Mouse (Mus musculus) left cerebral cortex, adult 2 months (tissue): ENCODE measurements around the gene Suv39h1. TPM values are rescaled to one million over a fixed set of nuclear protein-coding genes. Genes with fewer than 3 reads are reported as not detected.
"Not testable (repeated sequence)": the region's sequence is repeated elsewhere in the genome, so short reads cannot be mapped to it uniquely, and the experiment has no call there.

Experiments used
- DNase-seq, 2 experiments: peaks; one replicate each; pipeline ENCODE4 v3.0.0; 2021 to 2022; ENCODE audit warnings: low spot score in 2 of 2, mixed read lengths in 1 of 2; ENCODE audit errors: extremely low spot score in 1 of 2
- H3K27ac ChIP-seq: fragments of 200-600 bp; 2 replicates; pipeline ENCODE4 v1.8.1; 2022
- H3K4me3 ChIP-seq: fragments of 200-600 bp; 2 replicates; pipeline ENCODE4 v1.8.1; 2022
- CTCF ChIP-seq: fragments of 200-600 bp; IDR thresholded peaks from 2 replicates; pipeline ENCODE4 v1.8.1; 2022; ENCODE audit warnings: antibody characterized with exemption, mild to moderate bottlenecking, moderate library complexity
- intact Hi-C: fragments of 180-260 bp; cut with DNase I; formaldehyde crosslinking; loops from one replicate; pipeline ENCODE4 v1.15.1; 2025
- total RNA-seq, 2 experiments: library from RNA; stranded (reverse); gene quantifications; 2 replicates each; pipeline ENCODE4 v1.2.3; 2021

Gene Suv39h1
- total RNA-seq, 2 experiments from 2014 or later, result 22.5 to 27.1 TPM

DNA sequence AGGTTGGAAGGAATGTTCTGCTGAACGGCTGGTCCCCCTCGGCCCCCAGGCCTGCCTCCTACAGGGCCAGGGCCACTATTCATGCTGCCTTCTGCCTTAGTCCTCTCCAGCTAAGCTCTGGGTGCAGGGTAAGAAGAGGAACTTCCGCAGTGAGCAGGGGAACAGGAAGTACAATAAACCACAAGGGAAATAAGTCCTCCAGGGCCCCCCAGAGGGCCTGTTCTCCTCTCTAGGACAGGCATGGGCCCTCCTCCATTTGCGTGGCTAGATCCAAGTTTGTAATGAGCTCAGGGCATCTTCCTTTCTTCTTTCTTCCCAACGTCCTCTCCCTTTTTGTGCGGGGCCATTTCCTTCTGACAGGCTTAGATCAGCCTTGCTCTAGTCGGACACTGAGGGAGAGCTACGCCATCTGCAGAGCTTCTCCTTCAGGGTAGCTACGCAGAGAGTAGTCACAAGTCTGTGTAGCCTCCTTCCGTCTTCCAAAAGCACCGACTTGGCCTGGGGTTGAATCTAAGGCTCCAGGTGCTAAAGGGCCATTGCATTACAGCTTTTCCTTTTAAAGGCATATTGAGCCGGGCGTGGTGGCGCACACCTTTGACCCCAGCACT lies 15.9 kb upstream of the Suv39h1 start, which contains the start of gene Was:
Gene Was (minus strand): TSS at position 153 of the 608 bp plus-strand sequence.
- H3K27ac ChIP-seq, result no peak within 1 kb of the TSS

GRCm38 (mm10) chrX:8089746-8090145 lies 15.2 kb upstream of the Suv39h1 start:
- Histone ChIP-seq H3K27ac (no peak overlapping the region), H3K4me3 (no peak overlapping the region)
- no peak for TF ChIP-seq CTCF

More for the DNA sequence above, 15.9 kb upstream of the Suv39h1 start, which contains the start of gene Was:
- TF ChIP-seq CTCF, result no peak
- no peak within 1 kb of the TSS for H3K4me3 ChIP-seq
- intact Hi-C loops, result no loop called here
- DNase-seq, result no peak

GRCm38 (mm10) chrX:8085611-8086010 lies 11.1 kb upstream of the Suv39h1 start:
- Histone ChIP-seq H3K4me3 (no peak overlapping the region), H3K27ac (no peak overlapping the region)
- no peak for DNase-seq
- intact Hi-C loops, result no loop called here
- TF ChIP-seq CTCF, result no peak

More at GRCm38 (mm10) chrX:8089746-8090145, 15.2 kb upstream of the Suv39h1 start:
- intact Hi-C loops, result no loop called here
- no peak for DNase-seq

DNA sequence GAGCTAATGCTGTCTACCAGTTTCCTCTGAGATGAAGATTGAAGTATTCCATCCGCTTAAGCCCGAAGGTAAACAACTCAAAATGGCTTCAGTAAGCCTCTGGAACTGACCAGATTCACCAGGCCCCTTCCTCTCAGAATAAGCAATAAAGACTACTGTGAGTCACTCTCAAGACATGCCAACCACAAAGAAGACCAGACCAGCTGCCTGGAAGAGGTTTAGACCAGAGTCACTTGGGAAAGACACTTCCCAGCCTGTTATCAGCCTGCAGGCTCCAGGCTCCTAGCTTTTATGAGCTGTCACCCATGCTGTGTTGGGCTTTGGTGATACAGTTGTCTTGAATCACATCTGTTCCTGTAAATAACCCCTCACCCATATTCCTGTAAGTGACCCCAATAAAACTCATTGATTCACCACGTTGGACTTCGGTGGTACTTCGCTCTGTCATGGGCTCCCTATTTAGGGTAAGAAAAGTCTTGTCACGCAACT lies 10.3 kb upstream of the Suv39h1 start:
- TF ChIP-seq CTCF, result no peak
- DNase-seq, result no peak
- Histone ChIP-seq H3K4me3 (no peak overlapping the region), H3K27ac (no peak overlapping the region)
- intact Hi-C loops, result no loop called here

- peak overlapping the region; percentile 48 for H3K4me3 ChIP-seq
- TF ChIP-seq CTCF, result no peak
- no peak for DNase-seq
- intact Hi-C loops, result no loop called here
- peak overlapping the region; percentile 87 for H3K27ac ChIP-seq
Measured at GRCm38 (mm10) chrX:8075104-8075503, 544 bp upstream of the Suv39h1 start.

GRCm38 (mm10) chrX:8073881-8074429 lies 605 bp downstream of the Suv39h1 start:
- DNase-seq, result peak in 1 of 2 experiments; percentile 11
- peak overlapping the region; percentile 47 for H3K4me3 ChIP-seq
- TF ChIP-seq CTCF, result no peak
- H3K27ac ChIP-seq, result no peak overlapping the region
- intact Hi-C loops, result no loop called here

- no peak for DNase-seq
- TF ChIP-seq CTCF, result no peak
- Histone ChIP-seq H3K27ac (no peak overlapping the region), H3K4me3 (no peak overlapping the region)
- intact Hi-C loops, result no loop called here
Measured at GRCm38 (mm10) chrX:8069166-8069565, 5.4 kb downstream of the Suv39h1 start.

GRCm38 (mm10) chrX:8051044-8051781 lies 23.3 kb downstream of the Suv39h1 start:
- DNase-seq, intact Hi-C loops, H3K4me3 ChIP-seq, H3K27ac ChIP-seq: not testable (repeated sequence)

DNA sequence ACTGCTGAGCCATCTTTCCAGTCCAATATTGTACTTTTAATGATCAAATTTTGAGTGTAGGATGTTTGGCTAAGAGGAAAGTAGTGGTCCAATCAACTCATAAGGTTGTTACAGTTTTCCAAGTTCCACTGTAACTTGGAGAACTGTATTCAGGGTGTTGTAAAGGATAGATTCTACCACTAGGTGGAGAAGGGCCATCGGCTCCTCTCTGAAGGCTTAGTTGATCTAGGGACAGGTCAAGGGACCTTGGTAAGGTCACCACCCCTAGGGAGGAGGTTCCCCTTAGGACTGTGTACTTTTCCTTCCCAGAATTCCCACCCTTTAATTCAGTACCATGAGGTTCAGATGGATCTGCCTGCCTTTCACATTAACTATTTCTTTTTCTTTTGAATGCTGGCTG lies 41.6 kb downstream of the Suv39h1 start:
- Histone ChIP-seq H3K4me3 (no peak overlapping the region), H3K27ac (no peak overlapping the region)
- intact Hi-C loops, result no loop called here
- DNase-seq, result no peak
- no peak for TF ChIP-seq CTCF

DNA sequence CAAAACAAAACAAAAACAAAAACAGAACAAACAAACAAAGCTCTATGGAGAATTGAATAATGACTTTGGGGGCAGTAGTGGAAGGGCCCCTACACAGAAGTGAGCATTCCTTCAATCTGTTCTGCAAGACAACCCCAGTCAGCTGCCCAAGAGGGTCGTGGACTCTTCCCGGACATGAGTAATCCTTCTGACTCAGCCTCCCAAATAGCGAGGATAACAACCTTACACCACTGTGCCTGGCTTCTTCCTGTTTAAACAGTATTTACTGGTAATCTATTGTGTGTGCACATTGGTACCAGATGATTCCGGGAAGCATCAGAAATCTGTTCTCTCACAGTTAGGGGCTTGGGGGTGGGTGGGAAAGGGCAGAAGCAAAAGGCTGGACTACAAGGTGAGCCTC lies 47.7 kb downstream of the Suv39h1 start:
- H3K4me3 ChIP-seq, result no peak overlapping the region
- intact Hi-C loops, result no loop called here
- no peak for DNase-seq
- H3K27ac ChIP-seq, result no peak overlapping the region
- no peak for TF ChIP-seq CTCF

DNA sequence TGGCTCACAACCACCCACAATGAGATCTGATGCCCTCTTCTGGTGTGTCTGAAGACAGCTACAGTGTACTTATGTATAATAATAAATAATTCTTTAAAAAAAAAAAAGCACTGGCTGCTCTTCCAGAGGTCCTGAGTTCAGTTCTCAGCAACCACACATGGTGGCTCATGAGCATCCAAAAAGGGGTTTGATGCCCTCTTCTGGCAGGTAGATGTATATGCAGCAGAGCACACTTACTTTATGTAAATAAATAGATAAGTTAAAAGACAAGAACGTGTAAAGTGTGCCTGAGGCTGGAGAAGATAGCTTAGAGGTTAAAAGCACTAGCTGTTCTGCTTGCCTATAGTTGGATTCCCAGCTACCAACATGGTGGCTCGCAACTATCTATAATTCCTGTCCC lies 49.8 kb downstream of the Suv39h1 start:
- Histone ChIP-seq H3K4me3 (no peak overlapping the region), H3K27ac (no peak overlapping the region)
- TF ChIP-seq CTCF, result no peak; the same call in 1 of the 2 replicates
- intact Hi-C loops, result no loop called here
- no peak for DNase-seq

- H3K4me3 ChIP-seq, result no peak overlapping the region
- TF ChIP-seq CTCF, result peak; percentile 32
- H3K27ac ChIP-seq, result no peak overlapping the region
- intact Hi-C loops, result no loop called here
- DNase-seq, result no peak
Measured at GRCm38 (mm10) chrX:8020111-8020778, 54.3 kb downstream of the Suv39h1 start.
